Mouse (Mus musculus) thymus, postnatal 36 days (tissue): ENCODE data around the gene Cx3cr1.

ENCODE experiments used
- DNase-seq, 2 experiments: peaks; one replicate each; pipeline ENCODE4 v3.0.0; 2022; ENCODE audit warnings: mixed read lengths in 2 of 2

The Cx3cr1 gene

GRCm38 (mm10) chr9:120081967-120082366 lies 12.3 kb upstream of the Cx3cr1 start:
- DNase-seq: no peak

DNA sequence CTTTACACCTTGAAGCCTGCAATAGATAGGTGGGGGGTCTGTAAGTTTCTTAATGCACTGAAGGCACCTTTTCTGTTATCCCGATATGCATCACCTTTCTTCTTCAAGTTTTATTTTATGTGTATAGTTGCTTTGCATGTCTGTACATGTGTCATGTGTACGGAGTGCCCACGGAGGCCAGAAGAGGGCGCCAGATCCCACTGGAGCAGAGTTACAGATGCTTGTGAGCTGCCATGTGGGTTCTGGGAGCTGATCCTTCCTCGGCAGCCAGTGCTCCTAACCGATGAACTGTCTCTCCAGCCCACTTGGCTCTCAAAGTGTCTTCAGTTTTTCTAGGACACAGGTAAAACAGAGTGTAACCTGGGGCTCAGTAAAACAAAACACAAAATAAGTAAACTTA lies 11.6 kb upstream of the Cx3cr1 start:
- peak in 1 of 2 experiments; percentile 34 for DNase-seq

GRCm38 (mm10) chr9:120080546-120081108 lies 10.9 kb upstream of the Cx3cr1 start:
- DNase-seq: no peak

- no peak for DNase-seq
Observed at GRCm38 (mm10) chr9:120079901-120080300, 10.2 kb upstream of the Cx3cr1 start.

DNA sequence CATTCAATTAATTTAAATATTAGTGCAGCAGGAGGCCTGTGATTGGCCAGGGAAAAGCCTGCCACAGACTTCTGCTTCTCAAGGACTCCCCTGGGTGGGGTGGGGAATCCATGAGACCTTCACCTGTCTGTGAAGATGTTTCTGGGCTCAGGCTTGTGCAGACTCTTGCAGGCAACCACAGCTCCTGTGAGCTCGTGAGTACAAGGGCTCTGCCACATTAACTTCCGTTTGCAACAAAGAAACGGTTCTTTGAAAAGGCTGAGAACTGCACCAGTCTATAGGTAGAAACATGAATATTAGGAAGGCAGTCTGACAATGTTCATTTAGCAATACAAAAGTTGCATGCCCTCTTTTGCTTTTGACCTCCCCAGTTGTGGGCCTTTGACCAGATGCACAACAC lies 8.6 kb upstream of the Cx3cr1 start:
- DNase-seq: no peak

DNA sequence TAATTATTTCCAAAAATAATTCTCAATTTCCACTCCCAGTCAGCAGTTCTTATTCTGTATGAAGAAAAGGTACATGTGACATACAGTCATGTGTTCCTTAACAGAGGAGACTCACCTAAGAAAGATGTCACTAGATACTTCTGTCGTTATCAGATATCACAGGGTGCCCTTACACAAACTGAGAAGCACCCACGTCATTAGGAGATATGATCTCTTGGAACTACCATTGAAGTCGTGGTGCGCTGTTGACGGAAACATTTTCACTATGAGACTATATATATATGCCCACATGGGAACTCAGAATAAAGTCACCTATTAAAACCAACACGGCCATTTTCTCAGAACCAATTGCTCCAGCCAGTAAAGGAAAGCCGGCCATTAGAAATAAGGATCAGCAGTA lies 4.8 kb upstream of the Cx3cr1 start:
- DNase-seq: no peak

DNA sequence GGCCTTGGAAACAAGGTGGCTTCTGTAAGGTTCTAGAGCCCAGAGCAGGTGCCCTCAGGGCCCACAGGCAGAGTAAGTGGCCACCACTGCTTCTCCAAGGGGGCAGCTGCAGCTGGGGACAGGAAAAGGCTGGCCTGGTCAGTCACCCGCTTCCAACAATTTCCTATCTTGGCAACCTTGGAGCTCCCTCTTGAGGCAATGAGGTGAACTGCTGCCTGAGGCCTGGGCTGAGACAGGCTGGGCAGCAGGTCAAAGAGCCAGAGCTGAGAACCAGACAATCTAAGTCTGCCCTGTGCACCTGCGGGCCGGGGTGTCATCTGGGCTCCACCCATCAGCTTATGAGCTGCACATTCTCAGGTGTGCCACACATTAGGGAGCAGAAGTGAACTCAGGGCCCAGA lies 3.5 kb upstream of the Cx3cr1 start:
- DNase-seq: peak; percentile 61 to 71

DNA sequence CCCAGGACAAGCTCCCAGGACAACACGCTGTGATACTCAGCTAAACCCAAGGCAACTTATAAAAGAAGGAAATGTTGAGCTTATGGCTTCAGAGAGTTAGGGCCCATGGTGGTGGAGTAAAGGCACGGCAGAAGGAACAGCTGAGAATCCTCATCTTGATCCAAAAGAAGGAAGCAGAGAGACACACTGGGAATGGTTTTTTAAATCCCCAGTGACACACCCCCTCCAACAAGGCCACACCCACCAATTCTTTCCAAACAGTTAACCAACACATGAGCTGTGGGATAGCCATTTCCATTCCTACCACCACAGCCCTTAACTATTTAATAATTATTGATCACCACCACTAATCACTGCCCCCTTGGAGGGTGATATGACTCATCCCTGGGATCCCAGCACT lies 1.6 kb upstream of the Cx3cr1 start:
- DNase-seq: no peak

DNA sequence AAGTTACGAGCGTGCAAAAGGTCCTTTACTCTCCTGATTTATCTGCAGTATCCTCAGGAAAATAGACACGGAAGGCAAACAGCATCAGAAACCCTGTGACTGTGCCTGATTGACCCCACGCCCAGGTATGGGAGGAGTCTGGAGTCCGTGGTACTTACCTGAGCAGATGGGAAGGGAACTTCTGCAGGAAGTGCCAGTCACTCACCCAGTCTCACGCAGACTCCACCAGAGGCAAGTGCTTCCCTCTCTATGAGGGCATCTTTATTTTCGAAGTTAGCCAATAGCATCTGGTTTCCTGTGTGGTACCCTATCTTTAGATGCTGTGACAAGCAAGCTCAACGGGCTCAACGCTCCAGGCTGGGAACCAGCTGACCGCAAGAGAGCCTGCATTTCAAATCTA lies 1.6 kb downstream of the Cx3cr1 start:
- DNase-seq: no peak

DNA sequence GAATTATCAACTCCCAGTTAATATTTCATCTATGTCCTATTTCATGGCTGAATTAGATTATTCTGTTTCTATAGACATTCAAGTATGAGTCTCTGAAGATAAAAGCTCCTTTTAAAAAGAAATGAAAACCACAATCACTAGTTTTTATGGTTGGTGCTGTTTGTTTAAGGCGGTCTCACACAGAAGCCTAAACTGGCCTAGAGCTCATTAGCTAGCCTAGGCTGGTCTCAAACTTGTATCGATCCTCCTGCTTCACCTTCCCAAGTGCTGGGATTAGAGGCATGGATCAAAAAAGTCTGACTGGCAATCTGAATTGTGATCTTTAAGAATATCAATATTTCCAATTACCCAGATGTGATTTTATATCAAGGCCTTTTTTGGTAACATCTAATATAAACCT lies 2.1 kb downstream of the Cx3cr1 start:
- DNase-seq: no peak

DNA sequence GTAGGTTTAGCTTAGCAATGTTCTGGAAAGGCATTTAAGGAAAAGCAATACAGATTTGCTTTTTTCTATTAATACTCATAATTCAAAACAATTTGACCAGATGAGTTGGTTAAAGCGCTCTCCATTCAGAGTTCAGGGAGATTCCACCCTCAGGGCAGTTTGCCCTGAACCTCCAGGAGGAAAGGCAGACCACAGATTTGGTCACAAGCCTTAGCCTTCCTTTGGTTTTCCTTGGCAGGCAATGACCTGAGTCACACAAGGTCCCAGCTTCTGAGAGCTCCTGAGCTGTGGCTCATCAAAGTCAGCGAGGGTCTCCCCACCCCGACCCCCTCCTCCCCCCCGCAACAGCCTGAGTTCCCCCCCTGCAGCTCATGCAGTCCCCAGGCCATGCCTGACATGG lies 5.4 kb downstream of the Cx3cr1 start:
- DNase-seq: no peak

GRCm38 (mm10) chr9:120058730-120059129 lies 10.9 kb downstream of the Cx3cr1 start:
- no peak for DNase-seq

DNA sequence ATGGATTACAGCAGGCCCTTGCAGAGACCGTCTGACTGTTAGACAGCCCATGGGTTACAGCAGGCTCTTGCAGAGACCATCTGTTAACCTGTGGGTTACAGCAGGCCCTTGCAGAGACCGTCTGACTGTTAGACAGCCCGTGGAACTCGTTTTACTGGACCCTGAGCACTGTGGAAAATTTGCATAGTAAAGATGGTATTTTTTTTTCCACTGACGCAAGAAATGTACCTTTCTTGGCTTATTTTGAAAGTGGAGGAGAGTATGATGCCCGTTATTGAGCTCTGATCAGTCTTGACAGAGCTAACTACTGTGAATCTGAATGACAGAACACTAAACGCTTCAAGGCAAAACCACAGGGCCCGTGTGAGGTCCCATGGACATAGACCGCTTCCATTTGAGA lies 13.5 kb downstream of the Cx3cr1 start:
- no peak for DNase-seq

- DNase-seq: peak; percentile 38 to 58
Observed at GRCm38 (mm10) chr9:120054545-120055277, 15.0 kb downstream of the Cx3cr1 start.

DNA sequence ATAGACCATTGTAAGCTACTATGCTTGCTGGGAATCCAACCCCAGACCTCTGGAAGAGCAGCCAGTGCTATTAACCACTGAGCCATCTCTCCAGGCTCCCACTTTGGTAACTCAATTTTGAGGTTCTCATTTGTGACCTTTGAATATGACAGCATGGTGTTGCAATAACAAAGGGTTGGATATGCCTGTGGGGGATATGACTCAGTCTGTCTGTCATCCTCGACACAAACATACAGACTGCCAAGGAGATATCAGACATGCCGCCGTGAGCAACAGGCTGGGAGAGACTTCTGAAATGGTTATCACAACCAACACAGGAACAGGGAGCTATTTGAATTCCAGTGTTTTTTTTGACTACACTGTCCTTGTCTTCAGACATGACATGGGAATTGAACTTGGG lies 20.3 kb downstream of the Cx3cr1 start:
- no peak for DNase-seq

GRCm38 (mm10) chr9:120048495-120048894 lies 21.2 kb downstream of the Cx3cr1 start:
- DNase-seq: no peak

DNA sequence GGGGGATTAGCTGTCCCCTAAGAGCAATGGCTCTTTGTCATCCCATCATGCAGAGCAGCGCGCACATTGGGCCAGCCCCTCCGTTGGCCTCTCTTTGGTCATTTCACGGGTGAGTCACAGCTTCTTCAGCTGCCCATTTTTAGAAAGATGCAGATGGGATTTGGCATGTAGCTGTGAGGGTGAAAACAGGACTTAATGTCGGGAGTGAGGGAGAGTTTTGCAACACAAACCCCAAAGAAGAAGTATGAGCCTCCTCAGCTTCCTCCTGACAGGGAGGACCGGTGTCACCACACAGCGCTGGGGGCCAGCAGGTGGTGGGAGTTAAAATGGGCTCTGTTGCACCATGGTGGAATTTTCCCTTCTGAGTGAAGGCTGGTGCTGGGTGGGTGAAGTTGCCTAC lies 26.6 kb downstream of the Cx3cr1 start:
- no peak for DNase-seq

GRCm38 (mm10) chr9:120037414-120037813 lies 32.3 kb downstream of the Cx3cr1 start:
- no peak for DNase-seq

- DNase-seq: no peak
Observed at GRCm38 (mm10) chr9:120034375-120034774, 35.3 kb downstream of the Cx3cr1 start.

DNA sequence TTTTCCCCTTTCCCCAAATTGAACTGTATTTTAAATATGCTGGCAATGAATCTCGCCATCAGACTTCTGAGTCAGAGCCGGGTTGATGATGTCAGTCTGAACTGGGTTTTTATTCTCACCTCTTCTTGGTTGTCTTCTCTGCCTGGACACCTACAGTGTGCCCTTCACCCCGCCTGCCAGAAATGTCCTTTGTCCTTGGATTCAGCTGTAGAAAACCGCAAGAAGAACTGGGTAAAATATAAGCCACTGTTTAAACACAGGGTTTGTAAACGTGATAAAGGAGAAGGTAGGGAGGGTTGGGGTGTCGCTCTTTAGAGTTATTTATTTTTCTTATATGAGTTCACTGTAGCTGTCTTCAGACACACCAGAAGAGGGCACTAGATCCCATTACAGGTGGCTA lies 37.0 kb downstream of the Cx3cr1 start:
- no peak for DNase-seq

GRCm38 (mm10) chr9:120030421-120030820 lies 39.3 kb downstream of the Cx3cr1 start:
- peak; percentile 63 to 70 for DNase-seq

DNA sequence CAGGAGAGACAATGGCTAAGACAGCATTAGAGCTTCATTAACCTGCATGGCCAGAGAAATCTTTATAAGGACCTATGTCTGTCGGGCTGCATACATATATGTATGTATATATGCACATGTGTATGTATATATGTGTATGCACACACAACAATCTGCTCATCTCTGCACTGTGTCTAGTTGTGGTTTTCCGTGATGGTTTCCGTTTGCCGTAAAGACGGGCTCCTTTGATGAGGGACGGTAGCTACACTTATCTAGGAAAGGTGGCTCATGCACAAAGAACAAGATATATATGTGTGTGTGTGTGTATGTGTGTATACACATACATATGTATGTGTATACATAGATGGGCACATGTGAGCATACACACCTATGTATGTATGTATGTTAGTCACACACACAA lies 39.8 kb downstream of the Cx3cr1 start:
- no peak for DNase-seq

DNA sequence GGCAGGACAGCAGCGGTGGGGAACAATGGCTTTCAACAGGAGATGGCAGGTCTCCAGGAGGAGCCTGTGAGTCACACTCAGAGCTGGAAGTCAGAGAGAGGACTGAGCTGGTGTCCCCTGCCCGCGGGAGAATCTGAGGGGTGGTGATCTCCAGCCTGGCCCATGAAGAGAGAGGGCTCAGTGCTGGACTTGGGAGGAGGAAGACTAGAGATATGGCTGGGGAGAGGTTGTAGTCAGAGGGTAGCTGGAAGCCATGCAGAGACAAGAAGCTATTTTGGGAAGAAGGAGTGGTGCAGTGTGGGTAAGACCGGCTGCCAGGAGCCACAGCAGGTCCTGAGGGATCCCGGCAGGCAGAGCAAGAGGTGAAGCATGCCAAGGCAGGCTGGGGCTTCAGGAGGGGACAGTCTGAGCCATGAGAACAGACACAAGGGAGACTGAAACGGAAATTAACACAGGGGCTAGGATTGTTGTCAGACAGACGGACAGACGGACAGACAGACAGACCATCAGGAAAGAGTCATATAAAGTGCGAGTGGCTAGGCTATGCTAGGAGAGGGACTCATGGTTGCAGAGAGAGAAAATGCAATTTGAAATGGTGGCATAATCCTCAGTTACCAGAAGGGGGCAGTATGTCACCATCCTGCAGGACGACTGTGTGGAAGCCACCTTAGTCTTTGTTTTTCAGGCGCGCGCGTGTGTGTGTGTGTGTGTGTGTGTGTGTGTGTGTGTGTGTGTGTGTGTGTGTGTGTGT lies 42.1 kb downstream of the Cx3cr1 start:
- peak; percentile 25 to 32 for DNase-seq

GRCm38 (mm10) chr9:120024625-120025024 lies 45.1 kb downstream of the Cx3cr1 start:
- no peak for DNase-seq
